Mouse (Mus musculus) forebrain, postnatal 0 days (tissue): ENCODE measurements around the gene Kcnmb4. TPM values are rescaled to one million over a fixed set of nuclear protein-coding genes. Genes with fewer than 3 reads are reported as not detected.

Source experiments
- ATAC-seq: fragments of 200-750 bp; cut with Nextera tagmentation; 2 replicates; pipeline ENCODE4 v1.8.0; 2017; ENCODE audit warnings: mild to moderate bottlenecking, moderate library complexity
- DNase-seq: peaks from one replicate; pipeline ENCODE4 v3.0.0-alpha.2; 2015
- H3K27ac ChIP-seq: fragments of 300-500 bp; sonication (generic); 2 replicates; pipeline ENCODE4 v1.5.1; 2014; ENCODE audit warnings: low read depth, mild to moderate bottlenecking, antibody characterized with exemption, low read length, moderate library complexity, mixed read lengths
- H3K27me3 ChIP-seq: fragments of 300-500 bp; sonication (generic); 2 replicates; pipeline ENCODE4 v1.6.1; 2014; ENCODE audit warnings: mild to moderate bottlenecking, low read length, mixed read lengths; ENCODE audit not compliant: insufficient read depth
- H3K36me3 ChIP-seq: fragments of 300-500 bp; sonication (generic); 2 replicates; pipeline ENCODE4 v1.6.1; 2014; ENCODE audit warnings: mild to moderate bottlenecking, moderate library complexity; ENCODE audit not compliant: insufficient read depth
- H3K4me1 ChIP-seq: fragments of 300-500 bp; sonication (generic); 2 replicates; pipeline ENCODE4 v1.6.1; 2014; ENCODE audit warnings: antibody characterized with exemption; ENCODE audit not compliant: insufficient read depth
- H3K4me2 ChIP-seq: fragments of 300-500 bp; sonication (generic); 2 replicates; pipeline ENCODE4 v1.6.1; 2014; ENCODE audit warnings: low read depth, mild to moderate bottlenecking, moderate library complexity
- H3K4me3 ChIP-seq: fragments of 300-500 bp; sonication (generic); 2 replicates; pipeline ENCODE4 v1.5.1; 2014; ENCODE audit warnings: low read depth, low read length, mixed read lengths
- H3K9ac ChIP-seq: fragments of 300-500 bp; sonication (generic); 2 replicates; pipeline ENCODE4 v1.6.1; 2014; ENCODE audit warnings: mild to moderate bottlenecking
- H3K9me3 ChIP-seq: fragments of 300-500 bp; sonication (generic); 2 replicates; pipeline ENCODE4 v1.6.1; 2016; ENCODE audit warnings: low read length
- CTCF ChIP-seq: sonication (generic); IDR thresholded peaks from 2 replicates; pipeline ENCODE4 v1.5.1; 2016; ENCODE audit warnings: antibody characterized with exemption, control low read depth, low read depth
- WGBS: fragments of 180-500 bp; shearing (Covaris S2); extraction: QIAGEN DNeasy Blood & Tissue Kit; methylation state at CpG from one replicate; pipeline ENCODE4 v1.1.7; 2014; 5-methylcytosine and 5-hydroxymethylcytosine counted together
- polyA plus RNA-seq: library from polyadenylated mRNA; unstranded; fragments of >200 nt; fragmentation: Nextera tagmentation; extraction: Ambion mirVana; gene quantifications from 2 replicates; pipeline ENCODE4 v1.2.1, GENCODE M21; 2015
- total RNA-seq: library from RNA; depleted of rRNA; stranded (reverse); fragments of >200 nt; gene quantifications from 2 replicates; pipeline ENCODE4 v1.2.3, GENCODE M21; 2014

The Kcnmb4 gene
- total and polyA plus RNA-seq, 2 experiments from 2014 or later = 29.7 to 68.5 TPM

GRCm38 (mm10) chr10:116422551-116422950, 51.1 kb downstream of the Kcnmb4 start:
- Histone ChIP-seq H3K4me3 (no peak overlapping the region), H3K36me3 (no peaks in the 10 kb centered on the region), H3K27me3 (no peaks in the 10 kb centered on the region), H3K4me1 (no peaks in the 10 kb centered on the region), H3K9me3 (no peaks in the 10 kb centered on the region), H3K4me2 (no peak overlapping the region), H3K9ac (no peak overlapping the region), H3K27ac (no peak overlapping the region)
- TF ChIP-seq CTCF = no peak
- DNase-seq (no peak), ATAC-seq (no peak)
- 96% methylated on average over 2 of the region's 2 CpGs for WGBS

- 58% methylated on average over 6 of the region's 6 CpGs for WGBS
- DNase-seq = no peak
- Histone ChIP-seq H3K9ac (no peak overlapping the region), H3K27ac (no peak overlapping the region), H3K27me3 (no peaks in the 10 kb centered on the region), H3K4me1 (no peaks in the 10 kb centered on the region; the same call in 1 of the 2 replicates), H3K36me3 (no peaks in the 10 kb centered on the region), H3K9me3 (no peaks in the 10 kb centered on the region), H3K4me2 (no peak overlapping the region), H3K4me3 (no peak overlapping the region)
- TF ChIP-seq CTCF = no peak
- no peak for ATAC-seq
Observed at GRCm38 (mm10) chr10:116420976-116421375, 52.7 kb downstream of the Kcnmb4 start.

- H3K27ac ChIP-seq = no peak overlapping the region
- H3K27me3 ChIP-seq = no peaks in the 10 kb centered on the region
- H3K9ac ChIP-seq = no peak overlapping the region
- no peak for TF ChIP-seq CTCF
- no peak for DNase-seq
- peak; percentile 52; the same call in 1 of the 2 replicates for ATAC-seq
- no peaks in the 10 kb centered on the region; the same call in 1 of the 2 replicates for H3K36me3 ChIP-seq
- H3K4me3 ChIP-seq = no peak overlapping the region
- H3K4me2 ChIP-seq = no peak overlapping the region
- H3K9me3 ChIP-seq = no peaks in the 10 kb centered on the region
- H3K4me1 ChIP-seq = no peaks in the 10 kb centered on the region; the same call in 1 of the 2 replicates
- 61% methylated on average over 24 of the region's 24 CpGs for WGBS
Observed at GRCm38 (mm10) chr10:116418121-116418726, 55.5 kb downstream of the Kcnmb4 start.

GRCm38 (mm10) chr10:116416726-116417125, 57.0 kb downstream of the Kcnmb4 start:
- WGBS = 79% methylated on average over 5 of the region's 5 CpGs
- no peaks in the 10 kb centered on the region for H3K27me3 ChIP-seq
- no peak for TF ChIP-seq CTCF
- no peak overlapping the region for H3K4me2 ChIP-seq
- peak overlapping the region; percentile 64; the same call in 1 of the 2 replicates for H3K27ac ChIP-seq
- DNase-seq (no peak), ATAC-seq (no peak)
- H3K36me3 ChIP-seq = no peaks in the 10 kb centered on the region; the same call in 1 of the 2 replicates
- no peak overlapping the region for H3K9ac ChIP-seq
- no peak overlapping the region for H3K4me3 ChIP-seq
- H3K4me1 ChIP-seq = no peaks in the 10 kb centered on the region; the same call in 1 of the 2 replicates
- H3K9me3 ChIP-seq = no peaks in the 10 kb centered on the region

- peak; percentile 78 for ATAC-seq
- H3K27ac ChIP-seq = peak overlapping the region; percentile 64; the same call in 1 of the 2 replicates
- no peaks in the 10 kb centered on the region for H3K27me3 ChIP-seq
- WGBS = 22% methylated on average over 6 of the region's 6 CpGs
- H3K36me3 ChIP-seq = no peaks in the 10 kb centered on the region; the same call in 1 of the 2 replicates
- H3K4me3 ChIP-seq = no peak overlapping the region
- DNase-seq = peak; percentile 59
- no peaks in the 10 kb centered on the region; the same call in 1 of the 2 replicates for H3K4me1 ChIP-seq
- H3K9me3 ChIP-seq = no peaks in the 10 kb centered on the region
- no peak for TF ChIP-seq CTCF
- H3K4me2 ChIP-seq = no peak overlapping the region
- H3K9ac ChIP-seq = no peak overlapping the region
Observed at GRCm38 (mm10) chr10:116416142-116416541, 57.5 kb downstream of the Kcnmb4 start.

GRCm38 (mm10) chr10:116410826-116411225, 62.9 kb downstream of the Kcnmb4 start:
- H3K9me3 ChIP-seq = no peaks in the 10 kb centered on the region
- peaks cover 12% of the 10 kb centered on the region; the same call in 1 of the 2 replicates for H3K4me1 ChIP-seq
- H3K9ac ChIP-seq = no peak overlapping the region
- H3K27me3 ChIP-seq = no peaks in the 10 kb centered on the region
- 62% methylated on average over 9 of the region's 9 CpGs for WGBS
- no peak overlapping the region for H3K27ac ChIP-seq
- no peak overlapping the region for H3K4me3 ChIP-seq
- DNase-seq (no peak), ATAC-seq (no peak)
- TF ChIP-seq CTCF = no peak
- no peak overlapping the region for H3K4me2 ChIP-seq
- H3K36me3 ChIP-seq = no peaks in the 10 kb centered on the region; the same call in 1 of the 2 replicates

- DNase-seq = peak; percentile 62
- no peaks in the 10 kb centered on the region for H3K27me3 ChIP-seq
- H3K4me2 ChIP-seq = peak overlapping the region; percentile 27
- WGBS = 32% methylated on average over 19 of the region's 19 CpGs
- H3K4me3 ChIP-seq = no peak overlapping the region
- H3K36me3 ChIP-seq = no peaks in the 10 kb centered on the region
- no peak for TF ChIP-seq CTCF
- peak overlapping the region; percentile 71 for H3K27ac ChIP-seq
- 0 out of 2 replicates have a peak overlapping the region, but pooled peaks have one; percentile 22 for H3K9ac ChIP-seq
- H3K4me1 ChIP-seq = peaks cover 12% of the 10 kb centered on the region; the same call in 1 of the 2 replicates
- ATAC-seq = peak; percentile 47; the same call in 1 of the 2 replicates
- no peaks in the 10 kb centered on the region for H3K9me3 ChIP-seq
Observed at GRCm38 (mm10) chr10:116407684-116408359, 65.9 kb downstream of the Kcnmb4 start.
